ENCODE assay signal across 2 mouse cellular contexts in genomic region chr7:107485709-107486108, GRCm38 (mm10).
A peak's percentile ranks its signal among the peaks of the same experiment; 100 is the strongest.
DNase-seq lines count a peak whose midpoint lies in the region; TF ChIP-seq lines count a peak whose summit lies in the region.
"Not testable (repeated sequence)": the region's sequence is repeated elsewhere in the genome, so short reads cannot be mapped to it uniquely, and the experiment has no call there.

No protein-coding gene starts in this region.

- dilution Hi-C loops in CH12.LX (cut with MboI; ENCODE audit: extremely low pct_ligation_motif_present, extremely low pct_unique_long_range_greater_than_20kb, low sequenced_read_pairs) = not testable (repeated sequence)

- H3K9ac ChIP-seq in CH12.LX (ENCODE audit: insufficient read depth, low read depth) = not testable (repeated sequence)

- H3K27me3 ChIP-seq in CH12.LX (replicated peaks) = not testable (repeated sequence)

- peak overlapping the region; percentile 26 for H3K4me2 ChIP-seq in CH12.LX (ENCODE audit: insufficient read depth, low read depth, poor library complexity, severe bottlenecking)

- not testable (repeated sequence) for H3K4me1 ChIP-seq in CH12.LX (ENCODE audit: control insufficient read depth in 1 of 2, insufficient read depth in 2 of 2)

- not testable (repeated sequence) for TF ChIP-seq RAD21 in CH12.LX (IDR thresholded peaks at IDR 0.05; ENCODE audit: low read depth, low read length)

- DNase-seq in CH12.LX (ENCODE audit: extremely low read depth) = peak; percentile 8
- peak; percentile 46 for DNase-seq in heart, adult 11 months

- not testable (repeated sequence) for H3K36me3 ChIP-seq in CH12.LX (replicated peaks in 1 of 2; ENCODE audit: control insufficient read depth in 1 of 2, insufficient read depth in 1 of 2, low read length in 1 of 2)

- H3K27ac ChIP-seq in CH12.LX (ENCODE audit: insufficient read depth, low read depth) = not testable (repeated sequence)

- not testable (repeated sequence) for H3K9me3 ChIP-seq in CH12.LX (replicated peaks; ENCODE audit: low read length)

- TF ChIP-seq POLR2A in CH12.LX (IDR thresholded peaks at IDR 0.05; ENCODE audit: low read depth, low read length) = not testable (repeated sequence)

- in situ Hi-C loops in CH12.LX (cut with MboI; ENCODE audit: low pct_ligation_motif_present, low pct_unique_long_range_greater_than_20kb, low sequenced_read_pairs) = not testable (repeated sequence)

- peak; percentile 25; the same call in 1 of the 2 replicates for TF ChIP-seq EP300 in CH12.LX (IDR thresholded peaks at IDR 0.05; ENCODE audit: low read length)

- not testable (repeated sequence) for TF ChIP-seq CTCF in CH12.LX (conservative IDR thresholded peaks at IDR 0.05 in 1 of 2, IDR thresholded peaks at IDR 0.05 in 1 of 2; ENCODE audit: low read depth in 2 of 2, low read length in 2 of 2)

- peak overlapping the region in 1 of 3 experiments; percentile 8 for H3K4me3 ChIP-seq in CH12.LX (replicated peaks in 1 of 3; ENCODE audit: low read depth in 2 of 3, low read length in 2 of 3, poor library complexity in 1 of 3)

- H3K79me2 ChIP-seq in CH12.LX (replicated peaks; ENCODE audit: control insufficient read depth, extremely low read depth, insufficient read depth, poor library complexity, severe bottlenecking) = not testable (repeated sequence)

TF ChIP-seq in CH12.LX, 34 proteins besides CTCF, POLR2A, EP300 and RAD21:
- TF ChIP-seq ETS1 (conservative IDR thresholded peaks at IDR 0.05; ENCODE audit: low read depth, low read length) (peak; percentile 91), BHLHE40 (IDR thresholded peaks at IDR 0.05; ENCODE audit: low read depth, low read length) (0 out of 2 replicates have a peak, but pooled peaks have one; percentile 7), IRF4 (IDR thresholded peaks at IDR 0.05; ENCODE audit: low read depth, low read length) (0 out of 2 replicates have a peak, but pooled peaks have one; percentile 14)
